Mouse (Mus musculus) kidney, postnatal 0 days (tissue): Measurements from ENCODE around the gene Mad1l1. TPM values are rescaled to one million over a fixed set of nuclear protein-coding genes. Genes with fewer than 3 reads are reported as not detected.
A peak's percentile ranks its signal among the peaks of the same experiment; 100 is the strongest.

Source experiments
- ATAC-seq: fragments of 200-750 bp; cut with Nextera tagmentation; replicated peaks from 2 replicates; pipeline ENCODE4 v1.8.0; 2017; ENCODE audit warnings: low read depth, moderate number of reproducible peaks, moderate TSS enrichment, moderate library complexity; ENCODE audit not compliant: low FRiP score
- DNase-seq: peaks from one replicate; pipeline ENCODE4 v3.0.0-alpha.2; 2016; ENCODE audit warnings: low spot score
- H3K27ac ChIP-seq: fragments of 300-500 bp; sonication (generic); 2 replicates; pipeline ENCODE4 v1.5.1; 2014; ENCODE audit warnings: mild to moderate bottlenecking
- H3K27me3 ChIP-seq: fragments of 300-500 bp; sonication (generic); 2 replicates; pipeline ENCODE4 v1.6.1; 2014; ENCODE audit warnings: low read length, mixed read lengths; ENCODE audit not compliant: insufficient read depth
- H3K36me3 ChIP-seq: fragments of 300-500 bp; sonication (generic); 2 replicates; pipeline ENCODE4 v1.6.1; 2014; ENCODE audit warnings: low read length, mixed read lengths; ENCODE audit not compliant: insufficient read depth
- H3K4me1 ChIP-seq: fragments of 300-500 bp; sonication (generic); replicated peaks from 2 replicates; pipeline ENCODE4 v1.6.1; 2014; ENCODE audit warnings: antibody characterized with exemption, low read length, mixed read lengths; ENCODE audit not compliant: insufficient read depth
- H3K4me2 ChIP-seq: fragments of 300-500 bp; sonication (generic); 2 replicates; pipeline ENCODE4 v1.6.1; 2014; ENCODE audit warnings: mild to moderate bottlenecking, low read length, moderate library complexity, mixed read lengths
- H3K4me3 ChIP-seq: fragments of 300-500 bp; sonication (generic); replicated peaks from 2 replicates; pipeline ENCODE4 v1.5.1; 2014; ENCODE audit warnings: low read depth, low read length
- H3K9ac ChIP-seq: fragments of 300-500 bp; sonication (generic); 2 replicates; pipeline ENCODE4 v1.6.1; 2014; ENCODE audit warnings: low read depth, low read length
- H3K9me3 ChIP-seq: fragments of 300-500 bp; sonication (generic); replicated peaks from 2 replicates; pipeline ENCODE4 v1.6.1; 2016; ENCODE audit warnings: low read length, inconsistent platforms, mixed read lengths
- CTCF ChIP-seq: IDR thresholded peaks from 2 replicates; pipeline ENCODE4 v1.5.1; 2016; ENCODE audit warnings: antibody characterized with exemption, low read depth, mild to moderate bottlenecking, moderate library complexity
- WGBS: fragments of 180-500 bp; shearing (Covaris S2); extraction: QIAGEN DNeasy Blood & Tissue Kit; methylation state at CpG from one replicate; pipeline ENCODE4 v1.1.7; 2014; 5-methylcytosine and 5-hydroxymethylcytosine counted together
- polyA plus RNA-seq: library from polyadenylated mRNA; unstranded; fragments of >200 nt; fragmentation: Nextera tagmentation; extraction: Ambion mirVana; gene quantifications from 2 replicates; pipeline ENCODE4 v1.2.1, GENCODE M21; 2015

Gene Mad1l1
- polyA plus RNA-seq, 1 experiment from 2014 or later: 25.8 TPM

DNA sequence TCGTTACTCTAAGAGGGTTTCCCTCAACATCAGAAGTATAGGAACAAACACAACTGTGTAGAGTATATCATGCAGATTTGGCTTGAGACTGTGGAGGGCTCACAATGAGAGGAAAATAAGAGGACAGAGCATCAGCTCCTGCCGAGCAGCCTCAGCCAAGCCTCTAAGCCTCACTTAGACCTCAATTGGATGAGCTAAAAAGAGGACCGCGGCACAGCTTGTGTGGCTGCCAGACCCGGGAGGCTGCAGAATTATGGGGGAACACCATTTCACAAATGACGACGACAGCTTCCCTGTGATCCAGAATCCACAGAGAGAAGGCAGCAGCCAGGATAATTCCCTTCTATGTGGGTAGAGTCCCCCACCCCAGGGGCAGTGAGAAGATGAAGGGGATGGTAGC, 138.0 kb downstream of the Mad1l1 start:
- H3K27me3 ChIP-seq: no peaks in the 10 kb centered on the region
- WGBS: 84% methylated on average over 7 of the region's 7 CpGs
- H3K4me3 ChIP-seq: no peak overlapping the region
- H3K36me3 ChIP-seq: no peaks in the 10 kb centered on the region
- no peak overlapping the region for H3K27ac ChIP-seq
- TF ChIP-seq CTCF: no peak
- DNase-seq: no peak
- no peak for ATAC-seq
- no peak overlapping the region for H3K4me2 ChIP-seq
- no peaks in the 10 kb centered on the region for H3K9me3 ChIP-seq
- H3K4me1 ChIP-seq: peaks cover 5% of the 10 kb centered on the region
- no peak overlapping the region for H3K9ac ChIP-seq

GRCm38 (mm10) chr5:140182351-140182750, 139.0 kb downstream of the Mad1l1 start:
- Histone ChIP-seq H3K9ac (no peak overlapping the region), H3K36me3 (no peaks in the 10 kb centered on the region), H3K4me1 (peaks cover 11% of the 10 kb centered on the region), H3K4me3 (no peak overlapping the region), H3K9me3 (no peaks in the 10 kb centered on the region), H3K4me2 (no peak overlapping the region), H3K27me3 (no peaks in the 10 kb centered on the region), H3K27ac (no peak overlapping the region)
- DNase-seq (no peak), ATAC-seq (no peak)
- 95% methylated on average over 4 of the region's 4 CpGs for WGBS
- TF ChIP-seq CTCF: no peak

- Histone ChIP-seq H3K36me3 (no peaks in the 10 kb centered on the region), H3K9me3 (no peaks in the 10 kb centered on the region), H3K27me3 (no peaks in the 10 kb centered on the region), H3K27ac (no peak overlapping the region), H3K4me2 (no peak overlapping the region), H3K4me1 (peaks cover 17% of the 10 kb centered on the region), H3K9ac (no peak overlapping the region), H3K4me3 (no peak overlapping the region)
- 84% methylated on average over 5 of the region's 5 CpGs for WGBS
- DNase-seq (no peak), ATAC-seq (no peak)
- TF ChIP-seq CTCF: no peak
Measured at GRCm38 (mm10) chr5:140180016-140180415, 141.3 kb downstream of the Mad1l1 start.

GRCm38 (mm10) chr5:140178058-140178690, 143.2 kb downstream of the Mad1l1 start:
- no peak overlapping the region for H3K4me2 ChIP-seq
- H3K9me3 ChIP-seq: no peaks in the 10 kb centered on the region
- 26% methylated on average over 10 of the region's 10 CpGs for WGBS
- H3K9ac ChIP-seq: no peak overlapping the region
- peaks cover 17% of the 10 kb centered on the region for H3K4me1 ChIP-seq
- H3K27ac ChIP-seq: peak overlapping the region; percentile 42; the same call in 1 of the 2 replicates
- TF ChIP-seq CTCF: no peak
- ATAC-seq (no peak; the same call in 1 of the 2 replicates), DNase-seq (peak; percentile 62)
- no peaks in the 10 kb centered on the region for H3K36me3 ChIP-seq
- no peak overlapping the region for H3K4me3 ChIP-seq
- no peaks in the 10 kb centered on the region for H3K27me3 ChIP-seq

DNA sequence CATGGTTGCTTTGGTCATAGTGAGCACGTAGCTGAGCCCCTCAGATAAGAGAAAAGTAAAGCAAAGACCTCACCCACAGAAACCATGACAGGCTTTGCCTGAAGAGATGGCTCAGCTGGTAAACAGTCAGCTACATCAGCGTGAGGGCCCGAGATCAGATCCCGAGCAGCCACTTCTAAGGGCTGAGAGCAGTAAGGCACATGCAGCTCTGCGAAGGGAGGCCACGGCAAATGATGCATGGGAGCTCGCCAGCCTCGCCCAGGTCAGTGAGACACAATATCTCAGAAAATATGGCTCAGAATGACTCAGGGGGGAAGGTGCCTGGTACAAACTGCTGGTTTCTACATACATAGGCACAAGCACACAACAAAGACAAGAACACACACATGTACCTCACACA, 143.8 kb downstream of the Mad1l1 start:
- ATAC-seq: no peak
- no peak for TF ChIP-seq CTCF

GRCm38 (mm10) chr5:140176370-140176769, 145.0 kb downstream of the Mad1l1 start:
- 71% methylated on average over 3 of the region's 3 CpGs for WGBS
- no peaks in the 10 kb centered on the region for H3K9me3 ChIP-seq
- H3K4me3 ChIP-seq: no peak overlapping the region
- H3K9ac ChIP-seq: no peak overlapping the region
- H3K4me1 ChIP-seq: peaks cover 17% of the 10 kb centered on the region
- no peaks in the 10 kb centered on the region for H3K36me3 ChIP-seq
- no peaks in the 10 kb centered on the region for H3K27me3 ChIP-seq
- DNase-seq (no peak), ATAC-seq (no peak)
- H3K4me2 ChIP-seq: no peak overlapping the region
- no peak for TF ChIP-seq CTCF
- H3K27ac ChIP-seq: no peak overlapping the region

More for the DNA sequence above, 143.8 kb downstream of the Mad1l1 start:
- Histone ChIP-seq H3K27me3 (no peaks in the 10 kb centered on the region), H3K36me3 (no peaks in the 10 kb centered on the region), H3K9ac (no peak overlapping the region), H3K9me3 (no peaks in the 10 kb centered on the region), H3K4me3 (no peak overlapping the region), H3K27ac (no peak overlapping the region), H3K4me1 (peaks cover 17% of the 10 kb centered on the region), H3K4me2 (no peak overlapping the region)
- WGBS: 61% methylated on average over 8 of the region's 8 CpGs
- DNase-seq: no peak
